Mouse (Mus musculus) stomach, embryonic 14.5 days (tissue): ENCODE measurements around the gene Cntn2. TPM values are rescaled to one million over a fixed set of nuclear protein-coding genes. Genes with fewer than 3 reads are reported as not detected.

ENCODE experiments used
- ATAC-seq: fragments of 200-750 bp; cut with Nextera tagmentation; 2 replicates; pipeline ENCODE4 v1.8.0; 2017; ENCODE audit warnings: low read depth, moderate TSS enrichment; ENCODE audit not compliant: insufficient number of reproducible peaks, insufficient read depth, low FRiP score
- H3K27ac ChIP-seq: fragments of 300-500 bp; sonication (generic); 2 replicates; pipeline ENCODE4 v1.5.1; 2014; ENCODE audit warnings: mild to moderate bottlenecking, low read length, moderate library complexity, mixed read lengths
- H3K27me3 ChIP-seq: fragments of 300-500 bp; sonication (generic); 2 replicates; pipeline ENCODE4 v1.6.1; 2014; ENCODE audit warnings: low read length, control low read depth, mixed read lengths; ENCODE audit not compliant: control insufficient read depth, insufficient read depth
- H3K36me3 ChIP-seq: fragments of 300-500 bp; sonication (generic); 2 replicates; pipeline ENCODE4 v1.6.1; 2014; ENCODE audit warnings: mild to moderate bottlenecking, control low read depth, low read length, moderate library complexity, mixed read lengths; ENCODE audit not compliant: control insufficient read depth, insufficient read depth
- H3K4me1 ChIP-seq: fragments of 300-500 bp; sonication (generic); 2 replicates; pipeline ENCODE4 v1.6.1; 2014; ENCODE audit warnings: low read length, control low read depth, mixed read lengths; ENCODE audit not compliant: control insufficient read depth, insufficient read depth
- H3K4me2 ChIP-seq: fragments of 300-500 bp; sonication (generic); replicated peaks from 2 replicates; pipeline ENCODE4 v1.6.1; 2014; ENCODE audit warnings: low read depth, low read length, control low read depth
- H3K4me3 ChIP-seq: fragments of 300-500 bp; sonication (generic); 2 replicates; pipeline ENCODE4 v1.5.1; 2014; ENCODE audit warnings: low read depth, low read length, control low read depth
- H3K9ac ChIP-seq: fragments of 300-500 bp; sonication (generic); replicated peaks from 2 replicates; pipeline ENCODE4 v1.6.1; 2014; ENCODE audit warnings: low read depth, mild to moderate bottlenecking, control low read depth, low read length, moderate library complexity, mixed read lengths
- H3K9me3 ChIP-seq: fragments of 300-500 bp; sonication (generic); 2 replicates; pipeline ENCODE4 v1.6.1; 2016; ENCODE audit warnings: low read depth, low read length, control low read depth; ENCODE audit not compliant: control insufficient read depth
- WGBS: fragments of 180-500 bp; shearing (Covaris S2); extraction: QIAGEN DNeasy Blood & Tissue Kit; methylation state at CpG from one replicate; pipeline ENCODE4 v1.1.7; 2014; 5-methylcytosine and 5-hydroxymethylcytosine counted together
- polyA plus RNA-seq: library from polyadenylated mRNA; unstranded; fragments of >200 nt; fragmentation: Nextera tagmentation; extraction: Ambion mirVana; gene quantifications from 2 replicates; pipeline ENCODE4 v1.2.1, GENCODE M21; 2014

Gene Cntn2
- polyA plus RNA-seq, 1 experiment from 2014 or later, result 0.67 TPM

DNA sequence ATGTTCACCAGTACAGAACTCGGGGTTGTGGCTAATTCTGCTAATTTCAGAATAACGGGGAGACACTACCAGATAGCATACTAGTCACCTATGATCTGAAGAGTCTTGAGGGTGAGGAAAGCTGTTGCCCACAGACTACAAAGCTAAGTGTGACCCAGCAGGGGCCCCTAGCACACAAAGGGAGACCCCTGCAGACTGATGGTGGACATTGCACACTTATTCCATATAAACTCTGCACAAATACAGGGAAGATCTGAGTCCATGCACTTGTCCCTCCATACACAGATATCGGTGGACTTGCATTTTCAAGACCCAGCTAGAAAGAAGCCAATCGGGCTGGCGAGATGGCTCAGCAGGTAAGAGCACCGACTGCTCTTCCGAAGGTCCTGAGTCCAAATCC lies 73.5 kb downstream of the Cntn2 start:
- Histone ChIP-seq H3K27me3 (no peaks in the 10 kb centered on the region), H3K4me2 (no peak overlapping the region), H3K36me3 (peaks cover 2% of the 10 kb centered on the region; the same call in 1 of the 2 replicates), H3K4me1 (no peaks in the 10 kb centered on the region), H3K27ac (no peak overlapping the region), H3K4me3 (no peak overlapping the region), H3K9me3 (no peaks in the 10 kb centered on the region), H3K9ac (no peak overlapping the region)
- ATAC-seq, result no peak
- WGBS, result 90% methylated on average over 7 of the region's 7 CpGs

- Histone ChIP-seq H3K9ac (no peak overlapping the region), H3K4me1 (no peaks in the 10 kb centered on the region), H3K36me3 (peaks cover 7% of the 10 kb centered on the region; the same call in 1 of the 2 replicates), H3K9me3 (no peaks in the 10 kb centered on the region), H3K4me2 (no peak overlapping the region), H3K27me3 (no peaks in the 10 kb centered on the region), H3K4me3 (no peak overlapping the region), H3K27ac (no peak overlapping the region)
- ATAC-seq, result no peak
These were observed 74.1 kb downstream of the Cntn2 start for GRCm38 (mm10) chr1:132468926-132469325.

DNA sequence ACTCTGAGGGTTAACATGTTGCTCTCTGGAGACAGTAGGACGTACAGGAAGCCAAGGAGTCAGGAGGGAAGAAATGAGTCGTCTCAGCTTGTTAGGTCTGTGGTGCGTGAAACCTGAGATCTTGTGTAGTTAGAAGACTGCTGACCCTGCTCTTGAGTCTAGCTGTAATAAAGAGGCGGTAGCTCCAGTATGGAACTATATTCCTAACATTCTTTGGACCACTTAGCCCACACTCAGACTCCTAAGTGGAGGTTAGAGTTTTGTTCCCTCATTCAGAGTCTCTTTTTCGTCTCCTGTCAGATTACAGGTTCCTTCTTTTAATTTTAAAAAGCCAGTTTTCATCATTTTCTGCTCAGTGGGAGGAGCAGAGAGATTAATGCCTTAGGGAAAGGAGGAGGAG lies 78.4 kb downstream of the Cntn2 start:
- Histone ChIP-seq H3K4me1 (no peaks in the 10 kb centered on the region), H3K27me3 (no peaks in the 10 kb centered on the region), H3K9ac (no peak overlapping the region), H3K27ac (no peak overlapping the region), H3K4me3 (no peak overlapping the region), H3K36me3 (peaks cover 25% of the 10 kb centered on the region), H3K9me3 (no peaks in the 10 kb centered on the region), H3K4me2 (no peak overlapping the region)
- no peak for ATAC-seq
- 65% methylated on average over 5 of the region's 5 CpGs for WGBS

Other genes with a start within 250 kb of the Cntn2 start
- gene Klhdc8a, start 244.6 kb downstream of the Cntn2 start, polyA plus RNA-seq, result 0.10 TPM in 1 of 2 replicates, not detected in the other
- gene Nuak2, start 227.1 kb downstream of the Cntn2 start, polyA plus RNA-seq, result 4.2 and 4.5 TPM in 2 replicates
- gene Tmcc2, start 152.0 kb downstream of the Cntn2 start, polyA plus RNA-seq, result 7.1 and 7.2 TPM in 2 replicates
- gene Dstyk, start 125.7 kb downstream of the Cntn2 start, polyA plus RNA-seq, result 17.3 and 20.9 TPM in 2 replicates
- gene Rbbp5, start 65.9 kb downstream of the Cntn2 start, polyA plus RNA-seq, result 40.2 and 43.8 TPM in 2 replicates
- 2.0 and 2.3 TPM in 2 replicates for gene Tmem81, start 37.0 kb downstream of the Cntn2 start, polyA plus RNA-seq
- 4.9 and 5.0 TPM in 2 replicates for gene Nfasc, start 198.5 kb upstream of the Cntn2 start, polyA plus RNA-seq